In genomic region chr10:84441434-84441785, GRCm38 (mm10) we compare ENCODE assay signal across 8 mouse cellular contexts. TPM values are rescaled to one million over a fixed set of nuclear protein-coding genes. Genes with fewer than 3 reads are reported as not detected.
A peak's percentile ranks its signal among the peaks of the same experiment; 100 is the strongest.
DNase-seq lines count a peak whose midpoint lies in the region; ATAC-seq and TF ChIP-seq lines count a peak whose summit lies in the region.

No protein-coding gene starts in this region.

- H3K4me1 ChIP-seq in testis, adult 2 months (ENCODE audit: control insufficient read depth, insufficient read depth, low read length): peaks cover 18% of the 10 kb centered on the region
- H3K4me1 ChIP-seq in limb, embryonic 14.5 days (ENCODE audit: control insufficient read depth, insufficient read depth, low read length): peaks cover 42% of the 10 kb centered on the region

- no peak for ATAC-seq in limb, embryonic 14.5 days (ENCODE audit: low FRiP score, low read depth)

- peak; percentile 34 for DNase-seq in adrenal gland, postnatal 25 days
- DNase-seq in adrenal gland, adult (ENCODE audit: inconsistent age in 2 of 2, low spot score in 1 of 2): no peak
- no peak for DNase-seq in testis, postnatal 14 days (ENCODE audit: low spot score)
- no peak for DNase-seq in limb, embryonic 14.5 days (ENCODE audit: low spot score)
- DNase-seq in urinary bladder, postnatal 10 days (ENCODE audit: low spot score): no peak
- DNase-seq in right cerebral cortex, postnatal 14 days: no peak
- no peak for DNase-seq in frontal cortex, adult 2 months (ENCODE audit: extremely low spot score in 1 of 2, low spot score in 1 of 2)

- no peaks in the 10 kb centered on the region for H3K27me3 ChIP-seq in testis, adult 2 months (ENCODE audit: control insufficient read depth, insufficient read depth, low read length)
- no peaks in the 10 kb centered on the region for H3K27me3 ChIP-seq in limb, embryonic 14.5 days (ENCODE audit: control insufficient read depth, insufficient read depth, low read length)

- peak overlapping the region; percentile 98 for H3K4me2 ChIP-seq in limb, embryonic 14.5 days (replicated peaks; ENCODE audit: low read depth, low read length, severe bottlenecking)

- no peaks in the 10 kb centered on the region for H3K9me3 ChIP-seq in limb, embryonic 14.5 days (ENCODE audit: control insufficient read depth, low read length)

- 2% methylated on average over 7 of the region's 7 CpGs for WGBS in limb, embryonic 14.5 days

- H3K9ac ChIP-seq in limb, embryonic 14.5 days (ENCODE audit: low read depth, low read length, severe bottlenecking): peak overlapping the region; percentile 100

- no peak for TF ChIP-seq POLR2A in testis, adult 2 months (IDR thresholded peaks at IDR 0.05; ENCODE audit: control insufficient read depth, low read depth, low read length)
- TF ChIP-seq POLR2A in limb, embryonic 14.5 days (IDR thresholded peaks at IDR 0.05; ENCODE audit: borderline replicate concordance, extremely low read depth, insufficient read depth, insufficient read length): no peak

- no peaks in the 10 kb centered on the region for H3K36me3 ChIP-seq in testis, adult 2 months (ENCODE audit: control insufficient read depth, insufficient read depth, low read length)
- H3K36me3 ChIP-seq in limb, embryonic 14.5 days (ENCODE audit: control insufficient read depth, insufficient read depth, low read length): no peaks in the 10 kb centered on the region; the same call in 1 of the 2 replicates

- peak overlapping the region; percentile 84 for H3K27ac ChIP-seq in testis, adult 2 months (ENCODE audit: control insufficient read depth, insufficient read depth, low read depth, low read length)
- H3K27ac ChIP-seq in limb, embryonic 14.5 days (replicated peaks; ENCODE audit: low read depth, low read length): peak overlapping the region; percentile 98

- TF ChIP-seq CTCF in testis, adult 2 months (IDR thresholded peaks at IDR 0.05; ENCODE audit: control insufficient read depth, insufficient read depth, insufficient replicate concordance, low read depth, low read length): no peak

- peak overlapping the region; percentile 86 for H3K4me3 ChIP-seq in testis, adult 2 months (ENCODE audit: control insufficient read depth, low read depth, low read length)
- H3K4me3 ChIP-seq in limb, embryonic 14.5 days (replicated peaks; ENCODE audit: low read length): peak overlapping the region; percentile 93

RNA-seq across cellular contexts. Expression of gene Nuak1, which starts 1.0 kb away (rescaled TPM):
- total RNA-seq in adrenal gland, postnatal 25 days (2021): 6.8 and 7.8 TPM in 2 replicates
- polyA plus RNA-seq in testis, adult 2 months (2012; rRNA removed): 0.91 and 1.6 TPM in 2 replicates
- 19.6 and 27.4 TPM in 2 replicates for polyA plus RNA-seq in limb, embryonic 14.5 days (2012; rRNA removed)
- 3.3 and 3.7 TPM in 2 replicates for polyA plus RNA-seq in limb, embryonic 14.5 days (2014; fragmentation: Nextera tagmentation; extraction: Ambion mirVana)
- polyA plus RNA-seq in frontal cortex, adult 2 months (2012; rRNA removed): 23.4 and 24.2 TPM in 2 replicates
